Mouse (Mus musculus) cerebellum, adult 9-10 months (tissue): ENCODE measurements around the gene Noxo1.
"Not testable (repeated sequence)": the region's sequence is repeated elsewhere in the genome, so short reads cannot be mapped to it uniquely, and the experiment has no call there.

Experiments used
- DNase-seq: peaks from one replicate; pipeline ENCODE4 v3.0.0; 2022

Gene Noxo1

DNA sequence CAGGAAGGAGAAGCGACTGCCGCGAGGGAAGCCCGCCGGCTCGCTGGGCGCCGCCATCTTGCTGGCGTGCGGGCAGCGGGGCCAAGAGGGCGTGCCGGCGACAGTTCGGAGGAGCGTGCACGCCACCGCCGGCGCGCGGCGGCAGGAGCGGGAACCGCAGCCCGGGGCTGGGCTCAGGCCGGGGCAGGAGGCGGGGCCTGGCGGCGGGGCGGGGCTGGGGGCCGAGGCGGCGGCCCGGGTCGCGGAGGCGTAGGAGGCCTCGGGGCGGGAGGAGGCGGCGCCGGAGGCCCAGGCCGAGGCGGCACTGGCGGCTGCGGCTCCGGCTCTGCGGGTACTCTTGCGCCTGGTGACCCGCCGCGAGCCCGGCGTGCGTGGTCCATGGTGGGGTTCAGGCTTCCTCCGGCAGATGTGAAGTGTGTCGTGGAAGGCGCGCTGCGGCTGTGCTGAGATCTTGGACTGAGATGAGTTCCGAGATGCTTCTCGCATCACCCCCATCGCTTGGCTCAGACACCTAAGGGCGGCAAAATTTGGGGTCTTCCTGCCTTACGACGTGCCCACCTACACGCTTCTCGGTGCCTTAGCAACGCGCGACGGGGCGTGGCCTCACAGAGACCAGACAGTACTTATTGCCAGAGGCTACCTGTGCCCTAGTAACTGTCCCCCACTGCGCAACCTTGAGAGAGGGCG lies at the start of gene Noxo1, which contains the start of gene Gfer:
Noxo1 (plus strand) TSS at position 224 of the 687 bp plus-strand sequence.
Gfer (minus strand) TSS at position 146 of the 687 bp plus-strand sequence.
- peak; percentile 83 for DNase-seq

DNA sequence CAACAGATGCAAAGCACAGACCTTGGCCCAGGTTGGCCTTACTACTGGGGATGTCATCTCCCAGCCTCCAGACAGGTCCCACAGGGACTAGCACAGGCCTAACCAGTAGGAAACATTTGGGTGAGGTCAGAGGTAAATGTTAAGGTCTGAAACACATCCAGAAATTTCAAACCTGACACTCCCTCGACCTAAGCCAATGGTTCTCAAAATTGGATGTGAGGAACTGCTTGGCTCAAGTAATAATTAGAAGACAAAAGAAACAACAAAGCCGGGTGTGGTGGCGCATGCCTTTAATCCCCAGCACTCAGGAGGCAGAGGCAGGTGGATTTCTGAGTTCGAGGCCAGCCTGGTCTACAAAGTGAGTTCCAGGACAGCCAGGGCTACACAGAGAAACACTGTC lies 49.7 kb upstream of the Noxo1 start:
- DNase-seq, result no peak

DNA sequence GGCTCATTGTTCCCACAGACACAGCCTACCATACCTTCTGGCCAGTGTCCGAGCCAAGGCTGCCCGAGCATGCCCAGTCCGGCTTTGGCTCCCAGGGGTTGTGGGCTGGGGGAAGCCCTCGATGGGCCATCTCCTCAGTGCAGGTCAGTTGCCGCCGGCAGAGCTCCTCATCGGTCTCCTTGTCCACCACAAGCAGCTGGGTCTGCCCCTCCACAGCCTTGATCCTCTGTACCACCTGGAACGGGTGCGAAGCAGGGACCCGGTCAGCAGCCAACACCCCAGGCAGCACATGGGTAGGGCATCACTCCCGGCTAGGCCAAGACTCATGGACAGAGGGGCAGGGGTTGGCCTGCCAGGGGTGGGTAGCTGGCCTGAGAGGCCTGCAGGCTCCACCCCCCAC lies 48.5 kb upstream of the Noxo1 start:
- no peak for DNase-seq

DNA sequence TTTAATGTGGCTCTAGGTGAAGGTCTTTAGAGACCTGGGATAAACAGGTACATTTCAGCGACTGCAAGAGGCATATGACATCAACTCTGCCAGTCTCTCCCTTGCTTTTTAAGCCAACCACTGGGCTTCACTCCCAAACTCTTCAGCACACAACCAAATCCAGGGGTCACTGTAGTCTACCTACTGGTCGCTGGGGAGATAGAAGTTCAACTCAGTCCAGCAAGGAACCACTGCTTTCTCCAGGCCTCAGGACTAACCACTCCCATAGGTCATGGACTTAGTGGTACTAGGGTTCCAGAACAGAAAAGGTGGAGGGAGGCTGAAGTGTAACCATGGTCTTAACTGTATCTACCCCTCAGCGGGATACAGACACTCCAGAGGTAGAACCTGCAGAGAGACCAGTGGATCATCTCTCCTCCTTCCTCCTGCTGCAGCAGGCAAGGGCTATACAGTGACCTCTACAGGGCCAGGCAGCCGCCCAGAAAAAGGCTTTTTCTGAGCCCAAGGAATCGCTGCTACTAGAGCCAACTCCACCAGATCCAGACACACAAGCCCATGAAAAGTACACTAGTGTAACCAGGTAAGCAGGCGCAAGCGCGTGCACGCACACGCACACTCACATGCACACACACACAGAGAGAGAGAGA lies 47.2 kb upstream of the Noxo1 start:
- DNase-seq, result peak; percentile 64

DNA sequence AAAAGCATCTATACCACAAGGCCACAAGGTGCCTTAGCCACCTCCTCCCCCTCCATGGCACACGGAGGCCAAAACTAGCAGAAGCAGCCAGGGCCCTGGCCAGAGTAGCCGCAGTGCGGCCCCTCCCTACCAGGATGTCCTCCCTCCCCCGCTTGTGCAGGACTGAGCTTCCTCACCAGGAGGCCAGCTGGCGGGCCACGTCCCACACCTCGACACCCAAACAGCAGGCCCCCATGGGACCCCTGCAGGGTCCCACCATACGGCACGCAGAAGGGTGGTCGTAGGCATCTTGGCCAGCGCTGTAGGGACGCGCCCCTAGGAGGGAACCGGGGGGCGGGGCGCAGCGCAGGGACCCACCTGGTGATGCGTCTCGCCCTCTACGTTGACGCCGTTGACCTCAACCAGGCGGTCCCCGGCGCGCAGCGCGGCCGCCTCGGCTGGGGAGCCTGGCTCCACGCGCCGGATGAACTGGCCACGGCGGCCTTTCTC lies 46.4 kb upstream of the Noxo1 start:
- DNase-seq, result peak; percentile 77

DNA sequence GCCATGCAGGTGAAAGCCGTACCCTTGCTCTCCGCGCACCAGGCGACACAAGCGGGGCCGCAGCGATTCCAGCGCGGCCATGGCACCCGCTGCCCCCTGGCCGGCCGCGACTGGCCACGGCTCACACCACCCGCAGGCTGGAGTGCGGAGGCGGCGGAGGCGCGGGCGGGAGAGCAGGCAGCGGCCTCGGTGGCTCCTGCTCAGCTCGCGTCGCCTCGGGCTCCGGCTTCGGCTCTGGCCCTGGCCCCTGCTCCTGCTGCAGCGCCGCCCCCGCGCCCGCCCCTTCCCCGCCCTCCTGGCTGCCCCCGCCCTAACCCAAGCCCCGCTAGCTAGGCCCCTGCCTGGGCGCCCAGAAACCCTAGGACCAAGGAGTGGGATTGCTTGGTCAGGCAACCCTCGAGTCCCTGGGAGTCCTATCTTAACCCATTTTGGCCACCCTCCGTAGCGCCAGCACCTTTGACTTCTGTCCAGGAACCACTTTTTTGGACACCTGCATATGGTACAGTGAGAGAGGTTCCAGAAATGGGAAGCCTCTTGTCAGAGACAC lies 45.9 kb upstream of the Noxo1 start, which contains the start of gene Slc9a3r2:
Slc9a3r2 (minus strand) TSS at position 258 of the 547 bp plus-strand sequence.
- DNase-seq, result peak; percentile 82

DNA sequence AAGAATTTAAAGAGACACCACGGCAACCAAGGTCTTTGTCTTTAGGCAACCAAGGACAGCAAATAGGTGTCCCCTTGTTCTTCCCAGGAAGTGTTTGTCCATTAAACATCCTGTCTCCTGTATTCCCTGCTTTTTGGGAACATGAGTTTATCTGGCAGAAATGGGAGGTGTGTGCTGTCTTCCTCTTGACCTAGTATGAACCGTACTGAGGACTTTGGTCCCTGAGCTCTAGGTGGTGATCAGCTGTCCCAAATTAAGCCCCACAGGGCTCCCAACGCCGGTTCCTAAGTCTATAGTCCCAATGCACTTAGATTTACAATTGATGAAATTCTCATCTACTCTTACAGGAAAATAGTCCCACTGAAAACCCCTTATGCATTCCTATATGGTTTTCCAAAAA lies 45.3 kb upstream of the Noxo1 start:
- DNase-seq, result no peak

DNA sequence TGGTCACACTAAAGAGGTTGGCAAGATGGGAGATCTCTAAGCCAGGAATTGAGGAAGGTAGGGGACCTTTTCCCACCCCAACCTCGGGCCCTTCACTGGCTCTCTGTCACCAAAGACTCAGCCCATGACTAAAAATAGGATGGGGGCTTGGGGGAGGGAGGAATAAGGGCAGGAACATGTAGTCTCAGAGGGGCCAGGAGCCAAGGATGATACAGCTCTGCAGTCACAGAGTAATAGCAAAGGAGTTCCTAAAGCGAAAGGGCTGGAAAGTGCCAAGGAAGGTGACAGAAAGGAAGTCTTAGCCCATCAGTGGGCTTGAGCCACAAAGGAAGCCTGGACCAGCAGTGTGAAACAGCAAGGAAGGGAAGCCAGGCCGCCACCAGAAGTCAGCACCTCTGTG lies 44.2 kb upstream of the Noxo1 start:
- no peak for DNase-seq

DNA sequence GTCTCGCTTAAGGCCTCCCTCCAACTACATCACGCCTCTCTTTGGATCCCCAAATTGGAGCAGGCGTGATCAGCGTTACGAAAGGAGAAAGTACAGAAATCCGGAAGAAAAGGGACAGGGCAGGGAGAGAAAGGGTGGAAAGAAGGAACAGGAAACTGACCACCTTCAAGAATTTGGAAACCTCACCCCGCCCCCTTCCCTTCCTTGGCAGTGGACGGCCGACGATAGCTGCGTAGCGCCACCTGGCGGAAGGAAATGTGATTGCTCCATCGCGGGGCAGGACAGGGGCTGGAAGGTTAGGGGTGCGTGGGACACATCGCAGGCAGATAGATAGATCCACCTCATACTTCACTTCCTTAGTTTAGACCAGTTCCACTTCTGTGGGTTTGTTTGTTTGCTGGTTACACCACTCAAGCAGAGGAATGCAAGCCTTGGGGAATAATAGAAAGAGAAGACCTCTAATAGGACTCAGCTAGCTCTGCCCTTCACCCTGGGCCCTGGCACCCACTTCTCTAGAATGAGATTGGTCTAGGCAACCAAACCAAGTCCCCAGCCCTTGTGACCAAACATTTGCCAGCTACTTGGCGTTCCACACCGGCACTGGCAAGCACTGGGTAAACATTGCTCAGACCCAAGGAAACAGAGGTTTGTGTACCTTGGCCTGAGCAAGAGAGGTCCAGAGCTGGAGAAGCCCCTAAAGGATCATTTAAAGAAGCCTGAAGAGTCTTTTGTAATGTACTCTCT lies 41.9 kb upstream of the Noxo1 start:
- peak; percentile 77 for DNase-seq

DNA sequence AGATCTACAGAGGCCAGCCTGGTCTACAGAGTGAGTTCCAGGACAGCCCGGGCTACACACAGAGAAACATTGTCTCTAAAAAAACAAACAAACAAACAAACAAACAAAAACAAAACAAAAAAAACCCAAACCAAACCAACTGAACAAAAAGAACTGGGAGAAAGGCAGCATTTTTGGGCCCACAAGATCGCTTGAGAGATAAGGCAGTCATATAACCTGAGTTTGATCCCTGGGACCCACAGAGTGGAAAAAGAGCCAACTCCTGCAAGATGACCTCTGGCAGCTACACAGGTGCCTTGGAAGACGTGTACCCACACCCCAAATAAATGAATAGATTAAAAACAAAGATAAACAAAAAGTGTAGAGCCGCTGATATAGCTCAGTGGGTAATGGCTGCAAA lies 41.1 kb upstream of the Noxo1 start:
- no peak for DNase-seq

DNA sequence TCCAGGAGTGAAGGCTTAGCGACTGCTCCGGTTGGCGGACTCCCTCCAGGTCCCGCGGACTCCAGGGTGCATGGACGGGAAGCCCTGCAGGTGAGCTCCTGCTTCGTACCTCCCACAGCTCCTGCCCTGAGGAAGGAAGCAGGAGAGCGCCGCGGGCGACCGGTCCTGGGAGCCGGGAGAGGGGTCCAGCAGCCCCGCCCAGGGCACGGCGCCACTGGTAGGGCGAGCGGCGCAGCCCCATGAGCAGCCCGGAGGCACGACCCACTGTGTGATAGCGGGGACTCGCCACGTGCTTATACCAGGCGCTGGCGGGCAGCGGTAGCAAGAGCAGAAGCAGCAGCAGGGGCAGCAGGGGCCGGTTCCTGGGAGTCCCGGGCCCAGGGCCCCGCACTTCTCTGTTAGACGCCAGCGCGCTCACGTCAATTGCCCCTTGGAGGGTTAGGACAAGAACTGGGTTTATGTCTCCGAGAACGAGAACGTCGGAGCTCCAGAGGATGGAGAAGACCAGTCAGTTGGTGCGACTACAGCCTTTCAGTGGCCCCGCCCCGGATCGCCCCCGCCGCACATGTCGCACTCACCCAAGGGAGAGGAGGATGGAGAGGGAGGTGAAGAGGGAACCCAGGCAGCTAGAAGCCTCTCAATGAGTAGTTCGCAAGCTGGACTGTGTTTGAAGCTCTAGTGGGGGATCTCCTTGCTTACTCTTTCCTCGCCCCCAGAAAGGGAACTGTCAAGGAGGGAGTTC lies 37.8 kb upstream of the Noxo1 start, which contains the start of gene Npw:
Npw (minus strand) TSS at position 441 of the 742 bp plus-strand sequence.
- DNase-seq, result no peak

DNA sequence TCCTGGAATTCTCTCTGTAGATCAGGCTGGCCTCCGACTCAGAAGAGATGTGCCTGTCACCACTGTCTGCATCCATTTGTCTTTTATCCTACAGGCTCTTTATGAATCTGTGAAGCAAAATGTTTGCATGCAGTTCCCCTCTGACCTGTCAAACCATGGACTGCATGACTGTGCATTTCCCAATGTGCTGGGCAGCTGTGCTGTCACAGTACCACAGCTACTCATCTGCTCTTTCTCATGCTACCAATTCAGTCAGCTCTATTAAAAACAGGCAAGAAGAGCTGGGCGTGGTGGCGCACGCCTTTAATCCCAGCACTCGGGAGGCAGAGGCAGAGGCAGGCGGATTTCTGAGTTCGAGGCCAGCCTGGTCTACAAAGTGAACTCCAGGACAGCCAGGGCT lies 29.0 kb upstream of the Noxo1 start:
- DNase-seq, result not testable (repeated sequence)

DNA sequence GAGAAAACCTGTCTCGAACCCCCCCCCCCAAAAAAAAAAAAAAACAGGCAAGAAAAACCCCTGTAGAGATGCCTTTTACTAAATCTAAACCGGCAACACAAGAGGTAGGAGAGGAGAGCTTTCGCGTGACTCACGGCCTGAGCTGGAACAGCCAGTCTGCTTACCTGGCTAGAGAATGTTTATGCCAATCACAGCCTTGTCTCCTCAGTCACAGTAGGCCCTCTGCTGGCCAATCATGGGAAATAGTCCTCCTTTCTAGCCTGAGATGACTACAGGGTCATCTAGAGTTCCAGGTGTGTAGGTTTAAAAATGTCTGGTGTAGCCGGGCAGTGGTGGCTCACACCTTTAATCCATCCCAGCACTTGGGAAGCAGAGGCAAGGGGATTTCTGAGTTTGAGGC lies 28.6 kb upstream of the Noxo1 start:
- DNase-seq, result peak; percentile 88

DNA sequence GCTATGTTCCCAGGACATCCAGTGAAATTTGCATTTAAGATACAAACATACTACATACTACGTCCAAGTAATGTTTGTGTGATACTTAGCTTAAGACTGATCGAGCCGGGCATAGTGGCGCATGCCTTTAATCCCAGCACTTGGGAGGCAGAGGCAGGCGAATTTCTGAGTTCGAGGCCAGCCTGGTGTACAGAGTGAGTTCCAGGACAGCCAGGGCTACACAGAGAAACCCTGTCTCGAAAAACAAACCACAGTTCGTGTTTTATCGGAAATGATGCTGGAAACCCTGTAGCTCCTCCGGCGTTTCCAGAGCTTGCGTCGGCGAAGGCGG lies 26.9 kb upstream of the Noxo1 start:
- DNase-seq, result not testable (repeated sequence)

DNA sequence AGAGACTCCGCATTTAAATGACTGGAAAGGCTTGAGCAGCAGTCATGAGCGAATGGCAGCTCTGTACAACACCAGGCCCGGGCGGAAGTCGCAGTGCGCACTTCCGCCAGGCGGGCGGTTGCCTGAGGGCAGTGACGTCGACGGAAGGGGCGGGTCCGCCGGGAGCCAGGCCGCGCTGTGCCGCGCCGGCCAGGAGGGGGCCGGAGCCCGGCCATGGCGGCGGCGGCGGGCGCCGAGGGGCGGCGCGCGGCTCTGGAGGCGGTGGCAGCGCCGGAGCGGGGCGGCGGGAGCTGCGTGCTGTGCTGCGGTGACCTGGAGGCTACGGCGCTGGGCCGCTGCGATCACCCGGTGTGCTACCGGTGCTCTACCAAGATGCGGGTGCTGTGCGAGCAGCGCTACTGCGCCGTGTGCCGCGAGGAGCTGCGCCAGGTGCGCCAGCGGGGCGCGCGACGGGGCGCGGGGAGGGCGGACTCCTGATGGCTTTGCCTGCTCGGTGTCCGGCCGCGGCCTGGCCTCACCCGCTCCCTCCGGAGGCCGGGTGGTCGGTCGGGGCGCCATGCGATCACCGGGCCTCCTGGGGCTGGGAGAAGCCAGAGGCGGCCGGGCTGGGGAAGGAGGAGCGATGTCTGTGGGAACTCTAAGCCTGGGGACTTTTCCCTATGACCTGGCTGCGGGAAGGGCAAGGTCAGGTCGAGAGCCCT lies 26.3 kb upstream of the Noxo1 start, which contains the start of gene Zfp598:
Zfp598 (plus strand) TSS at position 143 of the 701 bp plus-strand sequence.
- peak; percentile 91 for DNase-seq

DNA sequence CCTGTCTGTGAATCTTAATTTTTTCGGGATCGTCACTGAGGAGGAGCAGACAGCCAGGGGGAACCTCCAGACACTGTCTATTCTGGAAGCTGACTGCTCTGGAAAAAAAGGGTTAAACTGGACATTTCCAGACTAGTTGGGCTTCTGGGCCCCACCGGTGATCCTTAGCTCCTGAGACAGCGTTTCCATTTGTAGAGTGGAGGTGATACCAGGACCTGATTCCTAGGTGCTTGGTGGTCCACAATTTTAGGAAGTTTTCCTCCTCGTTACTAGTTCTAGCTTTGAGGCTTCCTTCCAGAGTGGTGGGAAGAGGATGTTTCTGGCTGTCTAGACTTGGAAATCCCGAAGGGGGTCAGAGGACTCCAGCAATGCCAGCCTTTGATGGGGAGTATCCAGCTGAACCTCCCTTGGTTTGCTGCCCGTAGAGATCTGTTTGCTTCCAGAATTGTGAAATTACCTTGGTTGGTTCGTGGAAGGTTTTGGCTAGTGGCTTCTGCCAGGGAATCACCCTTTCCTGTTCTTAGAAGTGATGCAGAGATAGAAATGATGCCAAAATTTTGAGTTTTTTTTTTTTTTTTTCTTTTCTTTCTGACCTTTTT lies 25.7 kb upstream of the Noxo1 start:
- DNase-seq, result no peak

DNA sequence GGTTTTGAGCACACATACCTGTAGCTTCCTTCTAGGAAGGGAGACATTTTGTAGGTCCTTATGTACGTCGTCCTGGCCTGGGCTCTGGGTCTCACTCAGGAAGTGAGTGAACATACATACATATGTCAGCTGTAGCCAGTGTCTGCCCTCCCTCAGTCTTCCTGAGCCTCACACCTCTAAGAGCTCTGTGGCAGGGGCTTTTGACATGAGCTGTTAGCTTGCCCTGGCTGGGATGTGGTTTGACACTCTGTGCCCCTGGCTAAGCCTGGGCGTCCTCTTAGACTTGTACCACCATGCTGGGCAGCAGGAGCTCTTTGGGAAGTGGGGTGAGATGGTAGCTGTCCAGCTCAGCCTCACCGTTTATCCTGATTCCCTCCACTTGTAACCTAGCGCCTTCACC lies 24.7 kb upstream of the Noxo1 start:
- DNase-seq, result no peak

DNA sequence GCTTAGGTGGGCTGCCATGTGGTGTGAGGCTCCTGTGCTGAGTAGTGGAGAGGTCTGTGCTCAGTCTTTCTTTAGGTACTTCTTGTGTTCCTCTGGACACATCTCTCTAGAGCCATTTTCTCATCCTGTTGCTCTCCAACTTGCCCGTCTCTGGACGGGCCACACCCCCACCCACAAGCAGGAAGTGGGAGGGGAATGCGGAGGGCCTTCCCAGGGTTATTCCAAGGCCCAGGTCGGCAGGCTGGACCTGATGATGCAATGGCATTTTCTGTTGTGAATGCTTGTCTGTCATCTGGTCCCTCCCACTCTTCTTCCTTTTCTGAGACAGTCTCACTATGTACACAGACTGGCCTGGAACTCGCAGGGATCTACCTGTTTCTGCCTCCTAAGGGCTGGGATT lies 23.9 kb upstream of the Noxo1 start:
- DNase-seq, result no peak

DNA sequence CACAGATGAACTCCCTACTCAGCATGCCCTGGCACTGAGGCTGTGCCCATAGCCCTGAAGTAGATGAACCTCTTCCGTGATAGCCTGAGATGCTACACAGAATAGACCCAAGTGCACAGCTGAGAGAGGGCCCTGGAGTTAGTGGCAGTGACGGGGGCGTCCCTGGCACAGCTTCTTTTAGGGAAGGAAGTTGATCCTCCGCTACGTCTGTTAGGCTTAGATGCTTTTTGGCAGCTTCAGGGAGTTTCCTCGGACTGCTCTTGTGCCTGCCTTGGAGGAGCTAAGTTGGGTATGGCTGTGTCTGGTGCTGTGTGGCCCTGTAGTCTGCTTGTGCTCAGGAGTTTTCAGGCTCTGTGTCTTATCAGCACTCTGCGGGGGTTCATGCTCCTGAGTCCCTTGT lies 21.8 kb upstream of the Noxo1 start:
- DNase-seq, result no peak

DNA sequence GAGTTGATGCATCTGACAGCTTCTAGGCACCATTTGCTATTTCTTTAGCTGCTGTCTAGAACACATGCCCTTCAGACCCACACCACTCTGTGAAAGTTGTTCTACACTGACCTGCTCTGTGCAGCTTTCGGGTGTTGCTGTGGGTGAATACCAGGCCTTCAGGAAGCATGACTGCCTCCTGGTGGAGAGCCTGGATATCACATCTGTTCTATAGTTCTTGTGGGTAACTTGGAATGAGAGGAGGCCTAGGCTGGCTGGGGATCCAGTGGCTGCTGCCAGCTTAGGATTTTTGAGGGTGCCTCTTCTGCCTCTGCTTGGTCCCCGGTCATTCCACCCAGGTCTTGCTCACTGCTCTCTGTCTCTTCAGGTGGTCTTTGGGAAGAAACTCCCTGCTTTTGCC lies 19.8 kb upstream of the Noxo1 start:
- DNase-seq, result peak; percentile 82

DNA sequence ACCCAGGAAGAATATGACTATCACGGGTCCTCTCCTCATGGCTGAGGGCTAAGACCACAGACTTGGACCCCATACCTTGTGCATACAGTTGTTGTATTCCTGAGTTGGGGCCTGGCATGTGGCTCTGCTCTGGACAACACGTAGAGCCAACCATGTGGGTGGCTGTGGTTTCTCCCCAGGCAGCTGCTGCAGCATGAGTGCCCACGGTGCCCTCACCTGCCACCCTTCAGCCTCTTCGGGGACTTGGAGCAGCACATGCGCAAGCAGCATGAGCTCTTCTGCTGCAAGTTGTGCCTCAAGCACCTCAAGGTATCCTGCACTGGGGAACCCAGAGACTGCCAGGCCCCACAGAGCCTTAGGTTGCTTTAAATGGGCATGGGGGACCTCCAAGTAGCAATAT lies 19.2 kb upstream of the Noxo1 start:
- no peak for DNase-seq
